Mouse (Mus musculus) lung, embryonic 14.5 days (tissue): Measurements from ENCODE around the gene Ebf3. TPM values are rescaled to one million over a fixed set of nuclear protein-coding genes. Genes with fewer than 3 reads are reported as not detected.

Source experiments
- ATAC-seq: fragments of 200-750 bp; cut with Nextera tagmentation; 2 replicates; pipeline ENCODE4 v1.8.0; 2017; ENCODE audit warnings: mild to moderate bottlenecking, moderate TSS enrichment, moderate library complexity; ENCODE audit not compliant: insufficient read depth
- DNase-seq: peaks from one replicate; pipeline ENCODE4 v3.0.0-alpha.2; 2015
- H3K27ac ChIP-seq: fragments of 300-500 bp; sonication (generic); 2 replicates; pipeline ENCODE4 v1.5.1; 2014; ENCODE audit warnings: low read depth, mild to moderate bottlenecking, moderate library complexity
- H3K27me3 ChIP-seq: fragments of 300-500 bp; sonication (generic); 2 replicates; pipeline ENCODE4 v1.6.1; 2014; ENCODE audit warnings: low read length, control low read depth; ENCODE audit not compliant: insufficient read depth
- H3K36me3 ChIP-seq: fragments of 300-500 bp; sonication (generic); 2 replicates; pipeline ENCODE4 v1.6.1; 2014; ENCODE audit warnings: control low read depth; ENCODE audit not compliant: insufficient read depth
- H3K4me1 ChIP-seq: fragments of 300-500 bp; sonication (generic); 2 replicates; pipeline ENCODE4 v1.6.1; 2014; ENCODE audit warnings: antibody characterized with exemption, control low read depth; ENCODE audit not compliant: insufficient read depth
- H3K4me2 ChIP-seq: fragments of 300-500 bp; sonication (generic); 2 replicates; pipeline ENCODE4 v1.6.1; 2014; ENCODE audit warnings: mild to moderate bottlenecking
- H3K4me3 ChIP-seq: fragments of 300-500 bp; sonication (generic); 2 replicates; pipeline ENCODE4 v1.5.1; 2014; ENCODE audit warnings: low read depth, low read length
- H3K9ac ChIP-seq: fragments of 300-500 bp; sonication (generic); 2 replicates; pipeline ENCODE4 v1.6.1; 2014
- H3K9me3 ChIP-seq: fragments of 300-500 bp; sonication (generic); 2 replicates; pipeline ENCODE4 v1.6.1; 2016; ENCODE audit warnings: low read depth, low read length, control low read depth
- CTCF ChIP-seq: IDR thresholded peaks from 2 replicates; pipeline ENCODE4 v1.5.1; 2016; ENCODE audit warnings: antibody characterized with exemption, low read depth
- WGBS: fragments of 180-500 bp; shearing (Covaris S2); extraction: QIAGEN DNeasy Blood & Tissue Kit; methylation state at CpG from one replicate; pipeline ENCODE4 v1.1.7; 2014; 5-methylcytosine and 5-hydroxymethylcytosine counted together
- polyA plus RNA-seq: library from polyadenylated mRNA; unstranded; fragments of >200 nt; fragmentation: Nextera tagmentation; extraction: Ambion mirVana; gene quantifications from 2 replicates; pipeline ENCODE4 v1.2.1, GENCODE M21; 2014

Gene Ebf3
- polyA plus RNA-seq, 1 experiment from 2014 or later, result 0.14 TPM

- 59% methylated on average over 2 of the region's 2 CpGs for WGBS
- ATAC-seq (no peak), DNase-seq (no peak)
- no peak overlapping the region for H3K27ac ChIP-seq
- H3K9ac ChIP-seq, result no peak overlapping the region
- no peaks in the 10 kb centered on the region for H3K4me1 ChIP-seq
- no peaks in the 10 kb centered on the region for H3K36me3 ChIP-seq
- H3K4me3 ChIP-seq, result no peak overlapping the region
- H3K9me3 ChIP-seq, result no peaks in the 10 kb centered on the region
- no peak for TF ChIP-seq CTCF
- no peak overlapping the region for H3K4me2 ChIP-seq
- no peaks in the 10 kb centered on the region for H3K27me3 ChIP-seq
Observed at GRCm38 (mm10) chr7:137154623-137155022, 159.6 kb downstream of the Ebf3 start.

- Histone ChIP-seq H3K27me3 (no peaks in the 10 kb centered on the region), H3K4me2 (no peak overlapping the region), H3K9me3 (no peaks in the 10 kb centered on the region), H3K9ac (no peak overlapping the region), H3K4me1 (no peaks in the 10 kb centered on the region), H3K36me3 (no peaks in the 10 kb centered on the region), H3K27ac (no peak overlapping the region), H3K4me3 (no peak overlapping the region)
- no peak for ATAC-seq
- no peak for TF ChIP-seq CTCF
- 76% methylated on average over 2 of the region's 2 CpGs for WGBS
- no peak for DNase-seq
Observed at GRCm38 (mm10) chr7:137151854-137152253, 162.4 kb downstream of the Ebf3 start.

GRCm38 (mm10) chr7:137147101-137147500 is 167.1 kb downstream of the Ebf3 start:
- no peak overlapping the region for H3K9ac ChIP-seq
- no peak overlapping the region for H3K4me2 ChIP-seq
- no peak for ATAC-seq
- H3K27me3 ChIP-seq, result no peaks in the 10 kb centered on the region
- no peak overlapping the region for H3K27ac ChIP-seq
- DNase-seq, result no peak
- 75% methylated on average over 12 of the region's 12 CpGs for WGBS
- no peaks in the 10 kb centered on the region for H3K36me3 ChIP-seq
- no peaks in the 10 kb centered on the region for H3K4me1 ChIP-seq
- H3K4me3 ChIP-seq, result no peak overlapping the region
- no peak for TF ChIP-seq CTCF
- no peaks in the 10 kb centered on the region for H3K9me3 ChIP-seq

Other genes with a start within 250 kb of the Ebf3 start
- gene 9430038I01Rik, start 96.3 kb upstream of the Ebf3 start, polyA plus RNA-seq, result 25.5 and 25.6 TPM in 2 replicates
- 253 and 257 TPM in 2 replicates for gene Glrx3, start 123.2 kb upstream of the Ebf3 start, polyA plus RNA-seq